Mouse (Mus musculus): ENCODE results near the gene Cpt1a. TPM values are rescaled to one million over a fixed set of nuclear protein-coding genes. Genes with fewer than 3 reads are reported as not detected.
A peak's percentile ranks its signal among the peaks of the same experiment; 100 is the strongest.

The Cpt1a gene
- polyA plus RNA-seq, 1 experiment from 2014 or later: 8.0 TPM

DNA sequence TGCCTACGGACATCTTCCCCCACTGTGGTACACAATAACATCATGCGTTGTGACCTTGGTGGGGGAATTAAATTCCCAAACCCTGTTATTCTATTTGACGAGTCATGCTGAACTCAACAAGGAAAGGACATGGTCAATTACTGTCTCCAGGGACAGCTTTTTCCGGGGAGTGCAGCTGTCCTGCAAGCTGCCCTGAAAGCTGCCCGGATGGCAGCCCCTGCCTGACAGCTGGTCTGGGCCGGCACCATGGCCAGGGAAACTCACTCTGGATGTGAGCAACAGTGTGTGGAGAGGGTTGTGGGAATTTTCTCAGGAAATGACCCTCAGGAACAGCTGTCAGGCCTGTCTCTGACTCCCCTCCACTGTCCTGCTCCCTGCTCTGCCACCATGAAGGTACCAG is 100.4 kb downstream of the Cpt1a start:
- Histone ChIP-seq H3K4me3 (ENCODE audit: low read depth, low read length) (no peak overlapping the region), H3K27ac (ENCODE audit: low read depth, low read length) (no peak overlapping the region), H3K9me3 (ENCODE audit: control insufficient read depth, low read length) (no peaks in the 10 kb centered on the region), H3K4me1 (ENCODE audit: control insufficient read depth, insufficient read depth, low read length) (no peaks in the 10 kb centered on the region), H3K27me3 (ENCODE audit: control insufficient read depth, insufficient read depth, low read length) (no peaks in the 10 kb centered on the region), H3K4me2 (ENCODE audit: low read depth) (no peak overlapping the region), H3K36me3 (ENCODE audit: control insufficient read depth, insufficient read depth, low read length) (no peaks in the 10 kb centered on the region), H3K9ac (ENCODE audit: low read length) (no peak overlapping the region)
- peak; percentile 38 for ATAC-seq (ENCODE audit: insufficient read depth, low FRiP score, low TSS enrichment)
- no peak for DNase-seq (ENCODE audit: low spot score)
- WGBS: 34% methylated on average over 6 of the region's 6 CpGs

DNA sequence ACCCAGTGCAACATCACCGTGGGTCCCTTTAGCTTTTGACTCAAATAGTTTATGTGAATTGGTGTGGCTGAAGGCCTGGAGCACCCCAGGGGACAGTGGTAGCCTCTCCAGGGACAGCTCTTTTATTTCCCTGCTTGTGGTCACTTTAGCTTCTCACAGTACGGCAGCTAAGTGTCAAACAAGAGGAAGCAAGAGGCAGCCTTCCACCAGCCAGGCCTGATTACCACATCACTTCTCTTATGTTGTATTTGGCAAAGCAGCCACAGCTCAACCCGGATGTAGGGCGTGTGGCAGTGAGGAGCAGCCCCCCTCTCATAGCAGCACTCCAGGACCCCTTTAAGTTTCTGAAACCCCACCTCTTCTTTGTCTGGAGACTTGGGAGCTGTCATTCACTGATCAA is 100.8 kb downstream of the Cpt1a start:
- no peaks in the 10 kb centered on the region for H3K27me3 ChIP-seq (ENCODE audit: control insufficient read depth, insufficient read depth, low read length)
- H3K36me3 ChIP-seq (ENCODE audit: control insufficient read depth, insufficient read depth, low read length): no peaks in the 10 kb centered on the region
- H3K4me2 ChIP-seq (ENCODE audit: low read depth): no peak overlapping the region
- H3K4me3 ChIP-seq (ENCODE audit: low read depth, low read length): no peak overlapping the region
- no peak overlapping the region for H3K9ac ChIP-seq (ENCODE audit: low read length)
- no peaks in the 10 kb centered on the region for H3K4me1 ChIP-seq (ENCODE audit: control insufficient read depth, insufficient read depth, low read length)
- WGBS: 72% methylated on average over 4 of the region's 4 CpGs
- no peaks in the 10 kb centered on the region for H3K9me3 ChIP-seq (ENCODE audit: control insufficient read depth, low read length)
- ATAC-seq (ENCODE audit: insufficient read depth, low FRiP score, low TSS enrichment) (no peak), DNase-seq (ENCODE audit: low spot score) (no peak)
- no peak overlapping the region for H3K27ac ChIP-seq (ENCODE audit: low read depth, low read length)

DNA sequence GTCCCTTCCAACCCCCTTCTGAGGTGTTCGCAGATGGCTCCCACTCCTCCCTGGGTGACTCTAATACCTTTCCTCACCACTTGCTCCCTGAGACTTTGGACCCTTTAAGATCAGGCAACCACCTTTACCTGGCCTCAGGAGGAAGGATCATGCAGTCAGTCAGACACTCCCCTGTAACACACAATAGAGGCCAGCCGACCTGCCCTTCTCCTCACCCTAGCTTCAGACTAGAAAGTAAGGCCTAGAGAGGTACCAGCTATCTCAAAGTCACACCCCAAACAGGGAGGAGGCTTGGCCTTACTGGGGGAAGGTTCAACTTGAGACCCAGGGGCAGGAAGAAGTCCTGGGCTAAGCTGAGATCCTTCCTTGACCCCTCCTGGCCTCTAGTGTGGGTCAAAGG is 102.1 kb downstream of the Cpt1a start:
- Histone ChIP-seq H3K27ac (ENCODE audit: low read depth, low read length) (no peak overlapping the region), H3K4me3 (ENCODE audit: low read depth, low read length) (no peak overlapping the region), H3K27me3 (ENCODE audit: control insufficient read depth, insufficient read depth, low read length) (no peaks in the 10 kb centered on the region), H3K36me3 (ENCODE audit: control insufficient read depth, insufficient read depth, low read length) (no peaks in the 10 kb centered on the region), H3K9ac (ENCODE audit: low read length) (no peak overlapping the region), H3K4me1 (ENCODE audit: control insufficient read depth, insufficient read depth, low read length) (no peaks in the 10 kb centered on the region), H3K9me3 (ENCODE audit: control insufficient read depth, low read length) (no peaks in the 10 kb centered on the region), H3K4me2 (ENCODE audit: low read depth) (no peak overlapping the region)
- DNase-seq (ENCODE audit: low spot score) (no peak), ATAC-seq (ENCODE audit: insufficient read depth, low FRiP score, low TSS enrichment) (no peak)
- 86% methylated on average over 2 of the region's 2 CpGs for WGBS

DNA sequence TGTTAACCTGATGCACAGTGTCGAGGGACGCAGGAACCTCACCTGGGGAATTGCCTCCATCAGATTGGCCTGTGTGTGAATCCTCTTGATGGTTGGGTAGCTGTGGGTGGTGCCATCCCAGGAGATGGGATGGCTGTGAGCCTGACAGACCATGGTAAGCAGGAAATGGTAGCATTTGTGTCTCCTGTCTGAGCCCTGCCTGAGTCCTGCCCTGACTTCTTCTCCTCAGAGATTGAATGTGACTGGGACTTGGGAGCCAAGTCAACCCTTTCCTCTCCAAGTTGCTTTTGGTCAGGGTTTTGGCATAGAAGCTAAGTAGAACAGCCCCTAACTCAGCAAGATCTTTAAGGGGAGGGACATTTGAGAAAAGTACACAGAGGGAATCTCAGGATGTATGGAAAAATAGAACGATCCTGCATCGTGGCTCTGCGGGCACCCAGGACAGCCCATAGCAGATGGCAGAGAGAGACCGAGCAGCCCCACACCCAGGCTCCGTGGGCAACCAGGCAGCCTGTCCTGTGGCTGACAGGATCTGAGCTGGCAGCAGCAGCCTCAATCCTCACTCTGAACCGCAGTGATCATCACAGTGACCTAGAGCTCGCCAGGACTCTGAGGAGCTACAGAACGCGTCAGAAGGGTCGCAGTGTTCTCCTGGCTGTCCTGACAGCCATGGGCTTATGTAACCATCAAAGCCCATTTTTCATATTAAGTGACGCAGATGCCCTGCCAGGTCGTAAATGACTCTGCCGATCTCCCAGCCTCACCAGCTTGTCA is 106.1 kb downstream of the Cpt1a start:
- H3K27me3 ChIP-seq (ENCODE audit: control insufficient read depth, insufficient read depth, low read length): no peaks in the 10 kb centered on the region
- H3K4me3 ChIP-seq (ENCODE audit: low read depth, low read length): no peak overlapping the region
- H3K4me2 ChIP-seq (ENCODE audit: low read depth): no peak overlapping the region
- no peaks in the 10 kb centered on the region for H3K4me1 ChIP-seq (ENCODE audit: control insufficient read depth, insufficient read depth, low read length)
- 86% methylated on average over 15 of the region's 15 CpGs for WGBS
- DNase-seq (ENCODE audit: low spot score) (no peak), ATAC-seq (ENCODE audit: insufficient read depth, low FRiP score, low TSS enrichment) (no peak)
- no peak overlapping the region for H3K9ac ChIP-seq (ENCODE audit: low read length)
- H3K36me3 ChIP-seq (ENCODE audit: control insufficient read depth, insufficient read depth, low read length): no peaks in the 10 kb centered on the region
- no peak overlapping the region for H3K27ac ChIP-seq (ENCODE audit: low read depth, low read length)
- no peaks in the 10 kb centered on the region for H3K9me3 ChIP-seq (ENCODE audit: control insufficient read depth, low read length)

DNA sequence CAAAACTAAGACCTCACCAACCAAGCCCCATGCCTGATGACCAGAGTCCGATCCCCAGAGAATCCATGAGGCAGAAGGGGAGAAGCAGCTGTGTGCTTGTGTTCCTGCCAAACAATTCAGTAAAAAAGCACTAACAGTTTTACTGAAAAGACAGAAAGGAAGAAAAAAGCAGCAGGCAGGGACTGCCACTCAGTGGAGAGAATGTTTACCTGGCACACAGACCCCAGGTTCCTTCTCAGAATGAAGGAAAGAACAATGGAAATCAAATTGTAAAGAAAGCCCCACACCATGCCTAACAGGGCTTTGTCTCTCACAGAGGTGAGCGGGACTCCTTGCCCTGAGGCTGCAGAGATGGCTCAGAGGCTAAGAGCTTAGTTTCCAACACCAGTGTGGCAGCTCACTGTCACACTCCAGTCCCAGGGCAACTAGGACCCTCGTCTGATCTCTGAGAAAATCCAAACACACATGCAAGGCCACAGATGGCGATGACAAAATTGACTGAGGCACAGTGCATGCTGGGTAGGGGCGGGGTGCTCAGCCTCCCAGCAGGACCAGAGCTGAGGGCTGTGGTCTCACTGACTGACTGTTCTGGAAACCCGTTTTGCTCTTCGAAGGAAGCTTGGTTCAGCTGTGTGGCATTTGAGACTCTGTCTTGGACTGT is 107.2 kb downstream of the Cpt1a start:
- no peak for ATAC-seq (ENCODE audit: insufficient read depth, low FRiP score, low TSS enrichment)
- H3K9ac ChIP-seq (ENCODE audit: low read length): no peak overlapping the region
- WGBS: 59% methylated on average over 7 of the region's 7 CpGs
- peak; percentile 23 for DNase-seq (ENCODE audit: low spot score)
- no peaks in the 10 kb centered on the region for H3K4me1 ChIP-seq (ENCODE audit: control insufficient read depth, insufficient read depth, low read length)
- H3K4me3 ChIP-seq (ENCODE audit: low read depth, low read length): no peak overlapping the region
- no peaks in the 10 kb centered on the region for H3K27me3 ChIP-seq (ENCODE audit: control insufficient read depth, insufficient read depth, low read length)
- H3K36me3 ChIP-seq (ENCODE audit: control insufficient read depth, insufficient read depth, low read length): no peaks in the 10 kb centered on the region
- H3K9me3 ChIP-seq (ENCODE audit: control insufficient read depth, low read length): no peaks in the 10 kb centered on the region
- H3K27ac ChIP-seq (ENCODE audit: low read depth, low read length): no peak overlapping the region
- H3K4me2 ChIP-seq (ENCODE audit: low read depth): no peak overlapping the region

DNA sequence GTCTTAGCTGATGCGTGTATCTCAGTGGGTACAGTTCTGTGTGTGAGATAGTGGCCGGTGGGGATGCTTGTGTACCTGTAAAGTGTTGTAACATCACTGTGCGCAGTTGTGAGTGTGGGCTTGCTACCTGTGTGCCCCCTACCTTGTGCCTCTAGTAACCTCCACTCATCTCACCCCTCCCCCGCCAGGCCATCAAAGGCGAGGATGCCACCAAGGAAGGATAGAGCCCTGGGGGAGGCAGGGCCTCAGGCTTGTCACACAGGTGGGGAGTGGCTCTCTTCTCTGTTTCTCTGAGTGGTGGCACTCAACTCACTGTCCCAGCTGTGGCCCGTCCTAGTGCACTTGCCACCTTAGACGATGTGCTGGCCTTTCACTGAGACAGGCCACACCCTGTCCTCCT is 108.9 kb downstream of the Cpt1a start:
- H3K9me3 ChIP-seq (ENCODE audit: control insufficient read depth, low read length): no peaks in the 10 kb centered on the region
- H3K9ac ChIP-seq (ENCODE audit: low read length): no peak overlapping the region; the same call in 1 of the 2 replicates
- no peaks in the 10 kb centered on the region for H3K4me1 ChIP-seq (ENCODE audit: control insufficient read depth, insufficient read depth, low read length)
- ATAC-seq (ENCODE audit: insufficient read depth, low FRiP score, low TSS enrichment) (no peak), DNase-seq (ENCODE audit: low spot score) (no peak)
- no peaks in the 10 kb centered on the region for H3K36me3 ChIP-seq (ENCODE audit: control insufficient read depth, insufficient read depth, low read length)
- no peaks in the 10 kb centered on the region for H3K27me3 ChIP-seq (ENCODE audit: control insufficient read depth, insufficient read depth, low read length)
- H3K27ac ChIP-seq (ENCODE audit: low read depth, low read length): no peak overlapping the region
- H3K4me2 ChIP-seq (ENCODE audit: low read depth): no peak overlapping the region
- WGBS: 81% methylated on average over 7 of the region's 7 CpGs
- H3K4me3 ChIP-seq (ENCODE audit: low read depth, low read length): no peak overlapping the region

DNA sequence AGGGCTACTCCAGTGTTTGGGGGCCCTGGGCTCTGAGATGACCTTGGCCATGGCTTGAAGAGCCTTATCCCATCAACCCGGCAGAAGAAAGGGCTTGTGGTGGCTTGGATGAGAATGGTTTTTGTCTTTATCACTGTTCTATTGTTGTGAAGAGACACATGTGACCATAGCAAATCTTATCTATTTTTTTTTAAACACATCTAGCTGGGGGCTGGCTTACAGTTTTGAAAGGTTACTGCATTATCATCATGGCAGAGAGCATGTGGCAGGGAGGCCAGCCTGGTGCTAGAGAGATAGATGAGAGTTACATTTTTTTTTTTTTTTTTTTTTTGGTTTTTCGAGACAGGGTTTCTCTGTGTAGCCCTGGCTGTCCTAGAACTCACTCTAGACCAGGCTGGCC is 109.8 kb downstream of the Cpt1a start:
- Histone ChIP-seq H3K9ac (ENCODE audit: low read length) (no peak overlapping the region), H3K9me3 (ENCODE audit: control insufficient read depth, low read length) (no peaks in the 10 kb centered on the region), H3K27ac (ENCODE audit: low read depth, low read length) (no peak overlapping the region), H3K4me2 (ENCODE audit: low read depth) (no peak overlapping the region), H3K36me3 (ENCODE audit: control insufficient read depth, insufficient read depth, low read length) (no peaks in the 10 kb centered on the region), H3K27me3 (ENCODE audit: control insufficient read depth, insufficient read depth, low read length) (no peaks in the 10 kb centered on the region), H3K4me1 (ENCODE audit: control insufficient read depth, insufficient read depth, low read length) (no peaks in the 10 kb centered on the region), H3K4me3 (ENCODE audit: low read depth, low read length) (no peak overlapping the region)
- DNase-seq (ENCODE audit: low spot score) (no peak), ATAC-seq (ENCODE audit: insufficient read depth, low FRiP score, low TSS enrichment) (no peak)
- 88% methylated on average over 1 of the region's 2 CpGs for WGBS

DNA sequence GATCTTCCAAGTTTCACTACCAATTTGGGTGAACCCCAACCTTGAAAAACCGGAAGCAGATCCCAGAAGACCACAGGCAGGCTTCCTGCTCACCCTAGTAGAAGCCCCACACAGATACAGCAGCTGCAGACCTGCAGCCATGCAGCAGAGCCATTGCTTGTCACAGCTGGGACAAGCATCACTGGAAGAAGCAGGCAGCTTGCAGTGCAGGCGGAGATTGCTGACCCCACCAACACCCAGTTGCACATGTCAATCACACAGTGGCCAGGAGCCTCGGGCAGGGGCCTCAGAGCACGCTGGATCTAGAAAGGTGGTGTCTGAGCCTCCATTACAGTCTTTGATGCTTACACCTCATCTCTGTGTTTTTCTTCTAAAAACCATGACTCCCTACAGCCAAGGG is 112.0 kb downstream of the Cpt1a start:
- no peaks in the 10 kb centered on the region for H3K36me3 ChIP-seq (ENCODE audit: control insufficient read depth, insufficient read depth, low read length)
- no peak overlapping the region for H3K27ac ChIP-seq (ENCODE audit: low read depth, low read length)
- H3K4me1 ChIP-seq (ENCODE audit: control insufficient read depth, insufficient read depth, low read length): no peaks in the 10 kb centered on the region
- H3K4me3 ChIP-seq (ENCODE audit: low read depth, low read length): no peak overlapping the region
- DNase-seq (ENCODE audit: low spot score): no peak
- no peaks in the 10 kb centered on the region for H3K27me3 ChIP-seq (ENCODE audit: control insufficient read depth, insufficient read depth, low read length)
- no peaks in the 10 kb centered on the region for H3K9me3 ChIP-seq (ENCODE audit: control insufficient read depth, low read length)
- no peak for ATAC-seq (ENCODE audit: insufficient read depth, low FRiP score, low TSS enrichment)
- H3K4me2 ChIP-seq (ENCODE audit: low read depth): no peak overlapping the region
- WGBS: 47% methylated on average over 4 of the region's 4 CpGs
- H3K9ac ChIP-seq (ENCODE audit: low read length): no peak overlapping the region; the same call in 1 of the 2 replicates

DNA sequence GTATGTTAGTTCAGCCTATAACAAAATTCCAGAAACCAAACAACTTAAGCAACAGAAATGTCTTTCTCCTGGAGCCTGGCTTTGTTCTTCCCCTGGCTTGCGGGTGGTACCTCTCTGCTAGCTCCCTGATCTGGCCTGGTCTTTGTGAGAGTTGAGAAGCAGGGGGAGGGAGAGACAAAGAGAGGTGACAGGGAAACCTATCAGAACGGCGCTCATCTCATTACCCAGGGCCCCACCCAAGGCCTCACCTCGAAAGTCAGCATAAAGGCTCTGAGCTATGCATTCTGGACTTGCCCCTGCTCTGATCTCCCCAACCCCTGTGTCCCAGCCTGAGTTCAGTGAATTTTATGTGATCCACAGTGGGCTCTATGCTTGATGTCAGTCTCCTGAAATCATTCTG is 112.5 kb downstream of the Cpt1a start:
- Histone ChIP-seq H3K9me3 (ENCODE audit: control insufficient read depth, low read length) (no peaks in the 10 kb centered on the region), H3K4me2 (ENCODE audit: low read depth) (no peak overlapping the region), H3K9ac (ENCODE audit: low read length) (no peak overlapping the region; the same call in 1 of the 2 replicates), H3K36me3 (ENCODE audit: control insufficient read depth, insufficient read depth, low read length) (no peaks in the 10 kb centered on the region), H3K4me1 (ENCODE audit: control insufficient read depth, insufficient read depth, low read length) (no peaks in the 10 kb centered on the region), H3K27me3 (ENCODE audit: control insufficient read depth, insufficient read depth, low read length) (no peaks in the 10 kb centered on the region), H3K27ac (ENCODE audit: low read depth, low read length) (no peak overlapping the region), H3K4me3 (ENCODE audit: low read depth, low read length) (no peak overlapping the region)
- ATAC-seq (ENCODE audit: insufficient read depth, low FRiP score, low TSS enrichment): no peak
- no peak for DNase-seq (ENCODE audit: low spot score)
- 38% methylated on average over 4 of the region's 4 CpGs for WGBS

Data from neural tube, embryonic 11.5 days (tissue).